Mouse (Mus musculus) ES-Bruce4 (cell line): ENCODE measurements around the gene Prss54.

Experiments used
- CTCF ChIP-seq: IDR thresholded peaks from one replicate; pipeline ENCODE4 v1.8.1; 2011; ENCODE audit warnings: low read depth, low read length
- EP300 ChIP-seq: IDR thresholded peaks from 2 replicates; pipeline ENCODE4 v1.6.1; 2011; ENCODE audit warnings: low read depth, low read length; ENCODE audit not compliant: insufficient read depth

DNA sequence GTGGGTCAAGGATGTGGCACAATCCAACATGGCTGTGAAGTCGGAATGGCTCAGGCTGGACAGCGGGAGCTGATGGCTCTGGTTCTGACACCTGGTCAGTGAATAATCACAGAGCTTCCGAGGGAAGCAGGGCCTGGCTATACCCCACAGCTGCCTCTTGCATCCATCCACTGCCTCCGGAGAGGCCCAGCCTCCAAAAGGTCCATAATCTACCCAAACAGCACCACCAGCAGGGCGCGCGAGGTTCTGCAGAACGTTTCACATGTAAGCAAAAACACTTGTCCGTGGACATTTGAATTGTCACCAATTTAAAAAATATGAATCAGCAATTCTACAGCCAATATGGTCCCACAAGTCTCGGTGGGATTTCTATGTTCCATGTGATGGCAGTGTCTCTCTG, 13.1 kb upstream of the Prss54 start:
- TF ChIP-seq CTCF, result peak; percentile 73
- no peak for TF ChIP-seq EP300
